Mouse (Mus musculus): ENCODE data around the gene Ctxn2.

GRCm38 (mm10) chr2:125135903-125136811 lies at the start of gene Ctxn2:
- TF ChIP-seq CTCF (IDR thresholded peaks at IDR 0.05; ENCODE audit: insufficient read depth, low read depth, low read length) (no peak), POLR2A (IDR thresholded peaks at IDR 0.05; ENCODE audit: insufficient read depth, low read depth, low read length) (no peak)

All from olfactory bulb, adult 2 months (tissue).